ENCODE assay signal across 20 mouse cellular contexts in the genomic region with DNA sequence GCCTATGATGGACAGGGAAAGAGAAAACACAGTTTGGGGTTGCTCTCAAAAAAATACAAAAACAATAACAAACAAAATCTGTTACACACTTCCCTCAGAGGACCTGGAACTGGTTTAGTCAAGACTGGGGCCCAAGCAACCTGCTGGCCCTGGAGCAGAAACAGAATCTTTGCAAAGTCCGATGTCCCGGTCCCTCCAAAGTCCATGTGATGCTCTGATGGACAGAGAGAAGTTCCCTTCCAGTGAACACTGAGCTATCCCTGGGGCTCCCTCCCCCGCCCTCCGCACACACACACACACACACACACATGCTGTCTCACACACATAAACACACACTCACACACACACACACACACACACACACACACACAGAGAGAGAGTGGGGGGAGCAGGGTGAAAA. TPM values are rescaled to one million over a fixed set of nuclear protein-coding genes. Genes with fewer than 3 reads are reported as not detected.
DNase-seq lines count a peak whose midpoint lies in the region.
"Had no signal": no experiment of that assay in that cellular context is flagged by ENCODE, and none has a peak within 500 bp of the region (broad histone marks: within the 10 kb centered on the region; RNA-seq: fewer than 3 reads in every experiment).

No protein-coding gene starts in this region.

- peaks cover 2% of the 10 kb centered on the region; the same call in 1 of the 2 replicates for H3K9me3 ChIP-seq in heart, embryonic 10.5 days
- H3K9me3 ChIP-seq: embryonic facial prominence, embryonic 15.5 days; limb, embryonic 12.5 days; liver, embryonic 12.5 days; midbrain, embryonic 15.5 days; neural tube, embryonic 15.5 days had no signal

- H3K36me3 ChIP-seq in heart, embryonic 10.5 days: no peaks in the 10 kb centered on the region
- H3K36me3 ChIP-seq: embryonic facial prominence, embryonic 15.5 days; limb, embryonic 12.5 days; liver, embryonic 12.5 days; midbrain, embryonic 15.5 days; neural tube, embryonic 15.5 days had no signal

- H3K4me1 ChIP-seq in heart, embryonic 10.5 days: peaks cover 40% of the 10 kb centered on the region
- H3K4me1 ChIP-seq: embryonic facial prominence, embryonic 15.5 days; limb, embryonic 12.5 days; liver, embryonic 12.5 days; midbrain, embryonic 15.5 days; neural tube, embryonic 15.5 days had no signal

- no peaks in the 10 kb centered on the region for H3K27me3 ChIP-seq in heart, embryonic 10.5 days (ENCODE audit: insufficient read depth, poor library complexity, severe bottlenecking)
- H3K27me3 ChIP-seq: embryonic facial prominence, embryonic 15.5 days; limb, embryonic 12.5 days; liver, embryonic 12.5 days; midbrain, embryonic 15.5 days; neural tube, embryonic 15.5 days had no signal

- intact Hi-C loops in heart, postnatal 36 days (cut with DNase I): no loop called here

- peak overlapping the region; percentile 83 for H3K27ac ChIP-seq in heart, embryonic 10.5 days
- H3K27ac ChIP-seq: embryonic facial prominence, embryonic 15.5 days; hindbrain, postnatal 0 days; limb, embryonic 12.5 days; liver, embryonic 12.5 days; midbrain, embryonic 15.5 days; neural tube, embryonic 15.5 days had no signal

- H3K4me3 ChIP-seq in heart, embryonic 10.5 days: no peak overlapping the region
- H3K4me3 ChIP-seq: embryonic facial prominence, embryonic 15.5 days; limb, embryonic 12.5 days; liver, embryonic 12.5 days; midbrain, embryonic 15.5 days; neural tube, embryonic 15.5 days had no signal

- 82% methylated on average over 4 of the region's 4 CpGs for WGBS in heart, embryonic 10.5 days

- DNase-seq in heart, embryonic 10.5 days (ENCODE audit: low spot score): no peak
- DNase-seq in heart, postnatal 36 days: no peak
- peak; percentile 67 for DNase-seq in kidney, adult 11 months
- DNase-seq in kidney, adult 18-20 months: no peak
- peak; percentile 83 for DNase-seq in kidney, adult 9 months
- peak; percentile 72 to 80 for DNase-seq in kidney, postnatal 36 days
- no peak for DNase-seq in right cerebral cortex, postnatal 4 days
- DNase-seq: adrenal gland, postnatal 36 days; cerebellum, adult 11-12 months; cerebellum, postnatal 14 days; gastrocnemius, postnatal 10 days; lung, embryonic 14.5 days; thymus, adult 2 months had no signal

RNA-seq across cellular contexts. Expression of gene Ankrd33b, which starts 28.5 kb away (rescaled TPM):
- polyA plus RNA-seq in heart, embryonic 10.5 days (2016; fragmentation: Nextera tagmentation; extraction: Ambion mirVana): 1.8 and 2.1 TPM in 2 replicates
- total RNA-seq in heart, postnatal 36 days (2021): 10 to 100 TPM; 22.9 to 32.0 TPM

RNA-seq across cellular contexts. Expression of gene Ropn1l, which starts 57.6 kb away (rescaled TPM):
- 3.4 and 3.7 TPM in 2 replicates for polyA plus RNA-seq in heart, embryonic 10.5 days (2016; fragmentation: Nextera tagmentation; extraction: Ambion mirVana)
- not detected for total RNA-seq in heart, postnatal 36 days (2021)
- total RNA-seq: megakaryocyte-erythroid progenitor cell, adult 5-6 weeks had no signal

Comparison
In these comparisons a context has a peak if more than half of its experiments do, and no peak if none do; other contexts are left out.
1. DNase-seq: peak in kidney, adult 11 months (single experiment), kidney, adult 9 months (single experiment) and kidney, postnatal 36 days (2 of 2); none in heart, embryonic 10.5 days (single experiment), heart, postnatal 36 days (0 of 2), kidney, adult 18-20 months (single experiment) and right cerebral cortex, postnatal 4 days (single experiment).